Mouse (Mus musculus): ENCODE measurements around the gene Scnm1. TPM values are rescaled to one million over a fixed set of nuclear protein-coding genes. Genes with fewer than 3 reads are reported as not detected.

Scnm1 gene
- polyA plus RNA-seq, 1 experiment, result 48.5 TPM

- no peak within 1 kb of the TSS for H3K27ac ChIP-seq (ENCODE audit: insufficient read depth, low read length)
- TF ChIP-seq CTCF (IDR thresholded peaks at IDR 0.05; ENCODE audit: low read depth, low read length) (no peak), POLR2A (IDR thresholded peaks at IDR 0.05; ENCODE audit: insufficient read depth, low read length) (no peak)
- H3K9me3 ChIP-seq (replicated peaks; ENCODE audit: control insufficient read depth, insufficient read depth, low read length, poor library complexity, severe bottlenecking), result no peaks in the 10 kb centered on the region
- H3K4me1 ChIP-seq (ENCODE audit: control insufficient read depth, insufficient read depth, low read length), result peaks cover 2% of the 10 kb centered on the region
- H3K9ac ChIP-seq (ENCODE audit: low read depth, poor library complexity, severe bottlenecking), result no peak within 1 kb of the TSS
- H3K27me3 ChIP-seq (ENCODE audit: control insufficient read depth, insufficient read depth, low read length, poor library complexity, severe bottlenecking), result no peaks in the 10 kb centered on the region
- H3K36me3 ChIP-seq (ENCODE audit: control insufficient read depth, insufficient read depth, low read length, poor library complexity, severe bottlenecking), result no peaks in the 10 kb centered on the region
- H3K4me3 ChIP-seq (ENCODE audit: low read depth, low read length), result no peak within 1 kb of the TSS
These were observed 8.3 kb upstream of the Scnm1 start, which contains the start of gene Tnfaip8l2 for GRCm38 (mm10) chr3:95141952-95142616. TSS of gene Tnfaip8l2 (minus strand) at chr3:95142360.

- H3K27ac ChIP-seq (ENCODE audit: insufficient read depth, low read length), result no peak overlapping the region
- H3K4me1 ChIP-seq (ENCODE audit: control insufficient read depth, insufficient read depth, low read length), result peaks cover 2% of the 10 kb centered on the region
- no peak overlapping the region for H3K4me3 ChIP-seq (ENCODE audit: low read depth, low read length)
- H3K9ac ChIP-seq (ENCODE audit: low read depth, poor library complexity, severe bottlenecking), result no peak overlapping the region
- TF ChIP-seq POLR2A (IDR thresholded peaks at IDR 0.05; ENCODE audit: insufficient read depth, low read length) (no peak), EP300 (IDR thresholded peaks at IDR 0.05; ENCODE audit: insufficient read depth, low read depth, low read length) (no peak), CTCF (IDR thresholded peaks at IDR 0.05; ENCODE audit: low read depth, low read length) (no peak)
- H3K27me3 ChIP-seq (ENCODE audit: control insufficient read depth, insufficient read depth, low read length, poor library complexity, severe bottlenecking), result no peaks in the 10 kb centered on the region
- H3K9me3 ChIP-seq (replicated peaks; ENCODE audit: control insufficient read depth, insufficient read depth, low read length, poor library complexity, severe bottlenecking), result no peaks in the 10 kb centered on the region
- H3K36me3 ChIP-seq (ENCODE audit: control insufficient read depth, insufficient read depth, low read length, poor library complexity, severe bottlenecking), result no peaks in the 10 kb centered on the region
These were observed 7.7 kb upstream of the Scnm1 start for GRCm38 (mm10) chr3:95141474-95141873.

- Histone ChIP-seq H3K27ac (ENCODE audit: insufficient read depth, low read length) (no peak overlapping the region), H3K27me3 (ENCODE audit: control insufficient read depth, insufficient read depth, low read length, poor library complexity, severe bottlenecking) (no peaks in the 10 kb centered on the region), H3K4me3 (ENCODE audit: low read depth, low read length) (peak overlapping the region; percentile 32), H3K9me3 (replicated peaks; ENCODE audit: control insufficient read depth, insufficient read depth, low read length, poor library complexity, severe bottlenecking) (no peaks in the 10 kb centered on the region), H3K9ac (ENCODE audit: low read depth, poor library complexity, severe bottlenecking) (peak overlapping the region; percentile 19; the same call in 1 of the 2 replicates), H3K4me1 (ENCODE audit: control insufficient read depth, insufficient read depth, low read length) (peaks cover 2% of the 10 kb centered on the region), H3K36me3 (ENCODE audit: control insufficient read depth, insufficient read depth, low read length, poor library complexity, severe bottlenecking) (no peaks in the 10 kb centered on the region)
- TF ChIP-seq CTCF (IDR thresholded peaks at IDR 0.05; ENCODE audit: low read depth, low read length) (no peak), EP300 (IDR thresholded peaks at IDR 0.05; ENCODE audit: insufficient read depth, low read depth, low read length) (no peak), POLR2A (IDR thresholded peaks at IDR 0.05; ENCODE audit: insufficient read depth, low read length) (no peak)
These were observed 7.0 kb upstream of the Scnm1 start for GRCm38 (mm10) chr3:95140795-95141194.

GRCm38 (mm10) chr3:95140289-95140595 lies 6.4 kb upstream of the Scnm1 start:
- Histone ChIP-seq H3K27ac (ENCODE audit: insufficient read depth, low read length) (no peak overlapping the region), H3K4me1 (ENCODE audit: control insufficient read depth, insufficient read depth, low read length) (peaks cover 2% of the 10 kb centered on the region), H3K36me3 (ENCODE audit: control insufficient read depth, insufficient read depth, low read length, poor library complexity, severe bottlenecking) (no peaks in the 10 kb centered on the region), H3K27me3 (ENCODE audit: control insufficient read depth, insufficient read depth, low read length, poor library complexity, severe bottlenecking) (no peaks in the 10 kb centered on the region), H3K9ac (ENCODE audit: low read depth, poor library complexity, severe bottlenecking) (peak overlapping the region; percentile 19; the same call in 1 of the 2 replicates), H3K4me3 (ENCODE audit: low read depth, low read length) (peak overlapping the region; percentile 32), H3K9me3 (replicated peaks; ENCODE audit: control insufficient read depth, insufficient read depth, low read length, poor library complexity, severe bottlenecking) (no peaks in the 10 kb centered on the region)
- no peak for TF ChIP-seq POLR2A (IDR thresholded peaks at IDR 0.05; ENCODE audit: insufficient read depth, low read length)
- no peak for TF ChIP-seq EP300 (IDR thresholded peaks at IDR 0.05; ENCODE audit: insufficient read depth, low read depth, low read length)
- no peak for TF ChIP-seq CTCF (IDR thresholded peaks at IDR 0.05; ENCODE audit: low read depth, low read length)

- Histone ChIP-seq H3K9me3 (replicated peaks; ENCODE audit: control insufficient read depth, insufficient read depth, low read length, poor library complexity, severe bottlenecking) (no peaks in the 10 kb centered on the region), H3K27me3 (ENCODE audit: control insufficient read depth, insufficient read depth, low read length, poor library complexity, severe bottlenecking) (no peaks in the 10 kb centered on the region), H3K9ac (ENCODE audit: low read depth, poor library complexity, severe bottlenecking) (0 out of 2 replicates have a peak overlapping the region, but pooled peaks have one; percentile 2), H3K4me1 (ENCODE audit: control insufficient read depth, insufficient read depth, low read length) (peaks cover 2% of the 10 kb centered on the region), H3K4me3 (ENCODE audit: low read depth, low read length) (peak overlapping the region; percentile 32), H3K36me3 (ENCODE audit: control insufficient read depth, insufficient read depth, low read length, poor library complexity, severe bottlenecking) (no peaks in the 10 kb centered on the region), H3K27ac (ENCODE audit: insufficient read depth, low read length) (no peak overlapping the region)
- TF ChIP-seq CTCF (IDR thresholded peaks at IDR 0.05; ENCODE audit: low read depth, low read length), result no peak
- TF ChIP-seq POLR2A (IDR thresholded peaks at IDR 0.05; ENCODE audit: insufficient read depth, low read length), result no peak
- TF ChIP-seq EP300 (IDR thresholded peaks at IDR 0.05; ENCODE audit: insufficient read depth, low read depth, low read length), result no peak; the same call in 1 of the 2 replicates
These were observed 5.9 kb upstream of the Scnm1 start for GRCm38 (mm10) chr3:95139586-95140288.

- H3K9me3 ChIP-seq (replicated peaks; ENCODE audit: control insufficient read depth, insufficient read depth, low read length, poor library complexity, severe bottlenecking), result no peaks in the 10 kb centered on the region
- H3K27ac ChIP-seq (ENCODE audit: insufficient read depth, low read length), result no peak overlapping the region
- TF ChIP-seq EP300 (IDR thresholded peaks at IDR 0.05; ENCODE audit: insufficient read depth, low read depth, low read length), result no peak
- no peak for TF ChIP-seq POLR2A (IDR thresholded peaks at IDR 0.05; ENCODE audit: insufficient read depth, low read length)
- no peak for TF ChIP-seq CTCF (IDR thresholded peaks at IDR 0.05; ENCODE audit: low read depth, low read length)
- peaks cover 2% of the 10 kb centered on the region for H3K4me1 ChIP-seq (ENCODE audit: control insufficient read depth, insufficient read depth, low read length)
- H3K36me3 ChIP-seq (ENCODE audit: control insufficient read depth, insufficient read depth, low read length, poor library complexity, severe bottlenecking), result no peaks in the 10 kb centered on the region; the same call in 1 of the 2 replicates
- no peak overlapping the region for H3K4me3 ChIP-seq (ENCODE audit: low read depth, low read length)
- no peak overlapping the region for H3K9ac ChIP-seq (ENCODE audit: low read depth, poor library complexity, severe bottlenecking)
- no peaks in the 10 kb centered on the region for H3K27me3 ChIP-seq (ENCODE audit: control insufficient read depth, insufficient read depth, low read length, poor library complexity, severe bottlenecking)
These were observed 2.5 kb upstream of the Scnm1 start for GRCm38 (mm10) chr3:95136336-95136735.

All from ES-Bruce4 (cell line).